Mouse (Mus musculus): Measurements from ENCODE around the gene 1600014C10Rik.

DNA sequence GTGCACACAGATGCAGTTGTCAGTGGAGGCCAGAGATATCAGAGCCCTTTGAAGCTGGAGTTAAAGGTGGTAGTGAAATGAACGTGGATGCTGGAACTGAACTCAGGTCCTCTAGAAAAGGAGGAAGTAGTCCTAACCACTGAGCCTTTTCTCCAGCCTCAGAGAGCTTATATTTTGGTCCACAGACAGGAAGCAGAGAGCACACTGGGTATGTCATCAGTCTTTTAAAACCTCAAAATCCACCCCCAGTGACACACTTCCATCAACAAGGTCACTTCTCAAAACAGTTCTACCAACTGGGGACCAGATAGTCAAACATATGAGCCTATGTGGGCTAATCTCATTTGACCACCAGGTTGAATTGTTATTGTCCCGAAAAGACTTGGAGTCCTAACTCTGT is 1.7 kb upstream of the 1600014C10Rik start:
- TF ChIP-seq CTCF (IDR thresholded peaks at IDR 0.05; ENCODE audit: extremely low read depth, insufficient read length, insufficient replicate concordance, low read depth, low read length) (no peak), POLR2A (IDR thresholded peaks at IDR 0.05; ENCODE audit: low read depth, low read length) (no peak)

Measured in small intestine, adult 2 months (tissue).